Mouse (Mus musculus) spleen, postnatal 4 days (tissue): Measurements from ENCODE around the gene Bhmt2.
A peak's percentile ranks its signal among the peaks of the same experiment; 100 is the strongest.

Experiments
- DNase-seq, 2 experiments: peaks; one replicate each; pipeline ENCODE4 v3.0.0; 2022; ENCODE audit warnings: low spot score in 2 of 2

The Bhmt2 gene

GRCm38 (mm10) chr13:93674131-93674561 is at the start of gene Bhmt2, which contains the start of gene Dmgdh:
TSS of gene Bhmt2 (minus strand) at chr13:93674302.
TSS of gene Dmgdh (plus strand) at chr13:93674433.
- DNase-seq = no peak

GRCm38 (mm10) chr13:93723455-93723854 is 49.4 kb upstream of the Bhmt2 start:
- no peak for DNase-seq

- no peak for DNase-seq
These were observed 47.8 kb upstream of the Bhmt2 start for GRCm38 (mm10) chr13:93721916-93722315.

- peak; percentile 25 to 79 for DNase-seq
These were observed 44.8 kb upstream of the Bhmt2 start for GRCm38 (mm10) chr13:93718948-93719347.

- no peak for DNase-seq
These were observed 43.0 kb upstream of the Bhmt2 start for GRCm38 (mm10) chr13:93717113-93717512.

- no peak for DNase-seq
These were observed 39.7 kb upstream of the Bhmt2 start for GRCm38 (mm10) chr13:93713826-93714225.

GRCm38 (mm10) chr13:93712362-93712761 is 38.3 kb upstream of the Bhmt2 start:
- DNase-seq = no peak

- DNase-seq = no peak
These were observed 37.1 kb upstream of the Bhmt2 start for GRCm38 (mm10) chr13:93711226-93711625.

- no peak for DNase-seq
These were observed 36.2 kb upstream of the Bhmt2 start for GRCm38 (mm10) chr13:93710325-93710724.

- DNase-seq = no peak
These were observed 33.2 kb upstream of the Bhmt2 start for GRCm38 (mm10) chr13:93707271-93707670.

GRCm38 (mm10) chr13:93705697-93706096 is 31.6 kb upstream of the Bhmt2 start:
- no peak for DNase-seq

- no peak for DNase-seq
These were observed 24.8 kb upstream of the Bhmt2 start for GRCm38 (mm10) chr13:93698866-93699265.

GRCm38 (mm10) chr13:93690821-93691220 is 16.7 kb upstream of the Bhmt2 start:
- DNase-seq = no peak

- no peak for DNase-seq
These were observed 15.5 kb upstream of the Bhmt2 start for GRCm38 (mm10) chr13:93689566-93689965.

- DNase-seq = no peak
These were observed 13.2 kb upstream of the Bhmt2 start for GRCm38 (mm10) chr13:93687321-93687720.

GRCm38 (mm10) chr13:93685226-93685625 is 11.1 kb upstream of the Bhmt2 start:
- DNase-seq = no peak

GRCm38 (mm10) chr13:93683336-93683735 is 9.2 kb upstream of the Bhmt2 start:
- DNase-seq = no peak

GRCm38 (mm10) chr13:93676864-93677263 is 2.8 kb upstream of the Bhmt2 start:
- no peak for DNase-seq

- DNase-seq = no peak
These were observed 806 bp downstream of the Bhmt2 start for GRCm38 (mm10) chr13:93673296-93673695.

- no peak for DNase-seq
These were observed 1.7 kb downstream of the Bhmt2 start for GRCm38 (mm10) chr13:93672371-93672770.

- no peak for DNase-seq
These were observed 6.5 kb downstream of the Bhmt2 start for GRCm38 (mm10) chr13:93667586-93667985.

GRCm38 (mm10) chr13:93657941-93658340 is 16.2 kb downstream of the Bhmt2 start:
- no peak for DNase-seq

GRCm38 (mm10) chr13:93653382-93653781 is 20.7 kb downstream of the Bhmt2 start:
- DNase-seq = no peak

- no peak for DNase-seq
These were observed 25.5 kb downstream of the Bhmt2 start for GRCm38 (mm10) chr13:93648387-93649130.
